Mouse (Mus musculus) brain, embryonic 14.5 days (tissue): ENCODE measurements at regions not wholly inside any gene's neighbourhood (a gene's known extent, or its start where the extent isn't known, plus 50 kb on each side); places are given as distances from the start of the nearest gene placed in this dataset.

ENCODE experiments used
- CTCF ChIP-seq: fragments of 200-500 bp; IDR thresholded peaks from 2 replicates; pipeline ENCODE4 v1.5.1; 2012; ENCODE audit warnings: inconsistent platforms, mild to moderate bottlenecking, moderate library complexity, borderline replicate concordance; ENCODE audit not compliant: insufficient read depth, insufficient read length; ENCODE audit errors: extremely low read depth
- POLR2A ChIP-seq: fragments of 200-500 bp; IDR thresholded peaks from 2 replicates; pipeline ENCODE4 v1.6.1; 2012; ENCODE audit warnings: mild to moderate bottlenecking, inconsistent platforms, borderline replicate concordance; ENCODE audit not compliant: poor library complexity, insufficient read depth, insufficient read length, severe bottlenecking; ENCODE audit errors: extremely low read depth

GRCm38 (mm10) chr1:136714987-136715386, 90.3 kb downstream of the Zfp281 start:
- no peak for TF ChIP-seq POLR2A
- TF ChIP-seq CTCF = no peak
